Mouse (Mus musculus): ENCODE measurements around the gene Daam1.
"Not testable (repeated sequence)": the region's sequence is repeated elsewhere in the genome, so short reads cannot be mapped to it uniquely, and the experiment has no call there.

Gene Daam1

GRCm38 (mm10) chr12:71834041-71834440 is 3.2 kb downstream of the Daam1 start:
- DNase-seq (ENCODE audit: low read depth, low spot score): no peak

GRCm38 (mm10) chr12:71835966-71836668 is 5.2 kb downstream of the Daam1 start:
- no peak for DNase-seq (ENCODE audit: low read depth, low spot score)

- peak; percentile 75 for DNase-seq (ENCODE audit: low read depth, low spot score)
Measured at GRCm38 (mm10) chr12:71836776-71837175, 5.9 kb downstream of the Daam1 start.

- DNase-seq (ENCODE audit: low read depth, low spot score): no peak
Measured at GRCm38 (mm10) chr12:71837576-71837975, 6.7 kb downstream of the Daam1 start.

GRCm38 (mm10) chr12:71838230-71838629 is 7.4 kb downstream of the Daam1 start:
- no peak for DNase-seq (ENCODE audit: low read depth, low spot score)

GRCm38 (mm10) chr12:71839653-71840052 is 8.8 kb downstream of the Daam1 start:
- no peak for DNase-seq (ENCODE audit: low read depth, low spot score)

- no peak for DNase-seq (ENCODE audit: low read depth, low spot score)
Measured at GRCm38 (mm10) chr12:71840430-71841186, 9.7 kb downstream of the Daam1 start.

- DNase-seq (ENCODE audit: low read depth, low spot score): peak; percentile 58
Measured at GRCm38 (mm10) chr12:71842006-71842405, 11.1 kb downstream of the Daam1 start.

- DNase-seq (ENCODE audit: low read depth, low spot score): no peak
Measured at GRCm38 (mm10) chr12:71842588-71842987, 11.7 kb downstream of the Daam1 start.

GRCm38 (mm10) chr12:71845486-71845885 is 14.6 kb downstream of the Daam1 start:
- no peak for DNase-seq (ENCODE audit: low read depth, low spot score)

GRCm38 (mm10) chr12:71846416-71846815 is 15.5 kb downstream of the Daam1 start:
- not testable (repeated sequence) for DNase-seq (ENCODE audit: low read depth, low spot score)

- not testable (repeated sequence) for DNase-seq (ENCODE audit: low read depth, low spot score)
Measured at GRCm38 (mm10) chr12:71847024-71847423, 16.1 kb downstream of the Daam1 start.

GRCm38 (mm10) chr12:71847617-71848016 is 16.7 kb downstream of the Daam1 start:
- no peak for DNase-seq (ENCODE audit: low read depth, low spot score)

GRCm38 (mm10) chr12:71848037-71848776 is 17.3 kb downstream of the Daam1 start:
- no peak for DNase-seq (ENCODE audit: low read depth, low spot score)

GRCm38 (mm10) chr12:71849051-71849450 is 18.2 kb downstream of the Daam1 start:
- DNase-seq (ENCODE audit: low read depth, low spot score): no peak

- no peak for DNase-seq (ENCODE audit: low read depth, low spot score)
Measured at GRCm38 (mm10) chr12:71850135-71850534, 19.3 kb downstream of the Daam1 start.

- DNase-seq (ENCODE audit: low read depth, low spot score): no peak
Measured at GRCm38 (mm10) chr12:71852678-71853077, 21.8 kb downstream of the Daam1 start.

GRCm38 (mm10) chr12:71853694-71854093 is 22.8 kb downstream of the Daam1 start:
- DNase-seq (ENCODE audit: low read depth, low spot score): no peak

GRCm38 (mm10) chr12:71854191-71854590 is 23.3 kb downstream of the Daam1 start:
- DNase-seq (ENCODE audit: low read depth, low spot score): no peak

- peak; percentile 75 for DNase-seq (ENCODE audit: low read depth, low spot score)
Measured at GRCm38 (mm10) chr12:71855730-71856479, 25.0 kb downstream of the Daam1 start.

GRCm38 (mm10) chr12:71856480-71856754 is 25.5 kb downstream of the Daam1 start:
- DNase-seq (ENCODE audit: low read depth, low spot score): no peak

- no peak for DNase-seq (ENCODE audit: low read depth, low spot score)
Measured at GRCm38 (mm10) chr12:71859096-71859495, 28.2 kb downstream of the Daam1 start.
